Mouse (Mus musculus) intestine, embryonic 15.5 days (tissue): ENCODE data around the gene Fam168a. TPM values are rescaled to one million over a fixed set of nuclear protein-coding genes. Genes with fewer than 3 reads are reported as not detected.

ENCODE experiments used
- ATAC-seq: fragments of 200-750 bp; cut with Nextera tagmentation; 2 replicates; pipeline ENCODE4 v1.8.0; 2017; ENCODE audit warnings: moderate TSS enrichment, moderate library complexity
- H3K27ac ChIP-seq: fragments of 300-500 bp; sonication (generic); 2 replicates; pipeline ENCODE4 v1.5.1; 2015; ENCODE audit warnings: mild to moderate bottlenecking, inconsistent platforms
- H3K27me3 ChIP-seq: fragments of 300-500 bp; sonication (generic); replicated peaks from 2 replicates; pipeline ENCODE4 v1.6.1; 2015; ENCODE audit warnings: inconsistent platforms
- H3K36me3 ChIP-seq: fragments of 300-500 bp; sonication (generic); 2 replicates; pipeline ENCODE4 v1.6.1; 2015; ENCODE audit warnings: inconsistent platforms
- H3K4me1 ChIP-seq: fragments of 300-500 bp; sonication (generic); replicated peaks from 2 replicates; pipeline ENCODE4 v1.6.1; 2015; ENCODE audit warnings: inconsistent platforms
- H3K4me2 ChIP-seq: fragments of 300-500 bp; sonication (generic); replicated peaks from 2 replicates; pipeline ENCODE4 v1.6.1; 2015; ENCODE audit warnings: mild to moderate bottlenecking, inconsistent platforms
- H3K4me3 ChIP-seq: fragments of 300-500 bp; sonication (generic); replicated peaks from 2 replicates; pipeline ENCODE4 v1.5.1; 2015; ENCODE audit warnings: inconsistent platforms
- H3K9ac ChIP-seq: fragments of 300-500 bp; sonication (generic); 2 replicates; pipeline ENCODE4 v1.6.1; 2015; ENCODE audit warnings: inconsistent platforms
- H3K9me3 ChIP-seq: fragments of 300-500 bp; sonication (generic); 2 replicates; pipeline ENCODE4 v1.6.1; 2016; ENCODE audit warnings: inconsistent platforms
- WGBS: fragments of 180-500 bp; shearing (Covaris S2); methylation state at CpG from one replicate; pipeline ENCODE4 v1.1.7; 2015; 5-methylcytosine and 5-hydroxymethylcytosine counted together
- polyA plus RNA-seq: library from polyadenylated mRNA; unstranded; fragments of >200 nt; fragmentation: Nextera tagmentation; extraction: Ambion mirVana; gene quantifications from 2 replicates; pipeline ENCODE4 v1.2.1, GENCODE M21; 2015

Fam168a gene
- polyA plus RNA-seq, 1 experiment from 2014 or later = 25.1 TPM

DNA sequence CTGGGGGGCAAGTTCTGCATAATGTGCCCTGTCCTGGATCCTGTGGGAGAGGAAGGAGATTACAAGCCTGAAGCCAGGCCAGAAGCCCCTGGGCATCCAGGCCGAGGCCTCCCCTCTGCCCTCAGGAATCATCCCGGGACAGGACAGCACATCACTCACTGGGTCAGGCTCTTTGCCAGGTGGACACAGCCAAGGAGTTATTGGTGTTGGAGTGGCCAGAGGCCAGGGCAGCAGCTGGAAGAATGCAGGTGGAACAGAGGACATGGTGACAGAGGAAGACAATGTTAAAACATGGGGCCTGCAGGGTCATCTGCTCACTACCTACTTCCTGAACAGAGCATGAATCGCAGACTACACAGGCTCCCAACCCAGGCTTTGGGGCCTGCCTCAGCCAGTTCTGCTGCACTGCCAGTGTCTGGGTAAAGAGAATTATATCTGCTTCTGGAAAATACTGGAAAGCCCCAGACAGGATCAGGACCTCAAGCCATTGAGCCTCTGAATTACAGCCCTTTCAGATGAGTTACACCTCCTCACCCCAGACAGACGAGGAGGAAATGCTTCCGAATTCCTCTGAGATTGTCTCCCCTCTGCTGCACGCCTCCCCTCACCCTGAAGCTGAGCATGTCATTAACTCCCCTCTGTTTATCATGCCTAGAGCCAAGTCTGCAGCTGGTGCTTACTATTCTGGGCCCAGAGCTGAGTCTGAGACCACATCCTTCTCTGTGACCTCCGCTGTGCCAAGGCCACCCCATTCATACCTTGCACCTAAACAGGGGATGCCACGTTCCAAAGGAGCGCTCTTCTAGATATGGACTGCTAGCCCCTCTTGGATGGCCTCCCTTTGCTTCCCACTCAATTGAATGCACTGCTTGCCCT is 145.3 kb downstream of the Fam168a start:
- H3K4me3 ChIP-seq = no peak overlapping the region
- no peak overlapping the region for H3K9ac ChIP-seq
- ATAC-seq = no peak
- WGBS = 57% methylated on average over 9 of the region's 9 CpGs
- H3K4me2 ChIP-seq = no peak overlapping the region
- H3K36me3 ChIP-seq = no peaks in the 10 kb centered on the region
- no peaks in the 10 kb centered on the region for H3K27me3 ChIP-seq
- H3K27ac ChIP-seq = 0 out of 2 replicates have a peak overlapping the region, but pooled peaks have one; percentile 9
- H3K9me3 ChIP-seq = no peaks in the 10 kb centered on the region
- peaks cover 35% of the 10 kb centered on the region for H3K4me1 ChIP-seq

GRCm38 (mm10) chr7:100853396-100853795 is 147.0 kb downstream of the Fam168a start:
- no peaks in the 10 kb centered on the region for H3K27me3 ChIP-seq
- no peak for ATAC-seq
- H3K4me2 ChIP-seq = no peak overlapping the region
- H3K27ac ChIP-seq = no peak overlapping the region
- no peaks in the 10 kb centered on the region for H3K36me3 ChIP-seq
- peaks cover 35% of the 10 kb centered on the region for H3K4me1 ChIP-seq
- H3K9ac ChIP-seq = no peak overlapping the region
- no peak overlapping the region for H3K4me3 ChIP-seq
- 67% methylated on average over 3 of the region's 3 CpGs for WGBS
- H3K9me3 ChIP-seq = no peaks in the 10 kb centered on the region

- 59% methylated on average over 6 of the region's 6 CpGs for WGBS
- H3K36me3 ChIP-seq = no peaks in the 10 kb centered on the region
- H3K27me3 ChIP-seq = no peaks in the 10 kb centered on the region
- no peaks in the 10 kb centered on the region for H3K9me3 ChIP-seq
- H3K9ac ChIP-seq = no peak overlapping the region
- H3K4me1 ChIP-seq = peaks cover 35% of the 10 kb centered on the region
- H3K4me2 ChIP-seq = no peak overlapping the region
- H3K27ac ChIP-seq = no peak overlapping the region
- no peak overlapping the region for H3K4me3 ChIP-seq
- ATAC-seq = no peak
Measured at GRCm38 (mm10) chr7:100854137-100854814, 147.8 kb downstream of the Fam168a start.

GRCm38 (mm10) chr7:100854861-100855260 is 148.4 kb downstream of the Fam168a start:
- Histone ChIP-seq H3K4me3 (no peak overlapping the region), H3K4me2 (no peak overlapping the region), H3K36me3 (no peaks in the 10 kb centered on the region), H3K27me3 (no peaks in the 10 kb centered on the region), H3K4me1 (peaks cover 35% of the 10 kb centered on the region), H3K9ac (no peak overlapping the region), H3K9me3 (no peaks in the 10 kb centered on the region), H3K27ac (no peak overlapping the region)
- WGBS = 72% methylated on average over 5 of the region's 5 CpGs
- no peak for ATAC-seq

DNA sequence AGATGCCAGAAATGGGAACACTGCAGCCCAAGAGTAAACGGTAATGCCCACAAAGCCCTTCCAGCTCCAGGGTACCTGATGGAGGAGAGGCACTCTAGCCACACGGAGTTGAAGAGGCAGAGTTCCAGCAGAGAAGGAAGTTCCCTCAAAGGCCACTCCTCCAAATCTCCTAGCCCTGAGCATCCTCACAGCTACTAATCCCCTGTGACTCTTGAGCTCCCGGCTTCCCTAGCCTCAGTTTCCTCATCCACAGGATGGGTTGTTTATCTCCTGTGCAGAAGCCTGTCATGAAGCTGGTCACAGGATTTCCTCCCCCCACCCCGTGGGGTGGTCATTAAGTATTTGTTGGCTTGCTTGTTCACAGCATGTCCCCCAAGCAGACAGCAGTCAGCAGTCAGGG is 148.9 kb downstream of the Fam168a start:
- H3K9ac ChIP-seq = no peak overlapping the region
- no peak for ATAC-seq
- 48% methylated on average over 4 of the region's 4 CpGs for WGBS
- H3K27ac ChIP-seq = no peak overlapping the region
- H3K4me1 ChIP-seq = peaks cover 35% of the 10 kb centered on the region
- H3K9me3 ChIP-seq = no peaks in the 10 kb centered on the region
- 0 out of 2 replicates have a peak overlapping the region, but pooled peaks have one; percentile 9 for H3K4me2 ChIP-seq
- no peaks in the 10 kb centered on the region for H3K36me3 ChIP-seq
- H3K27me3 ChIP-seq = no peaks in the 10 kb centered on the region
- H3K4me3 ChIP-seq = no peak overlapping the region

GRCm38 (mm10) chr7:100855795-100856573 is 149.5 kb downstream of the Fam168a start:
- no peaks in the 10 kb centered on the region for H3K27me3 ChIP-seq
- H3K27ac ChIP-seq = no peak overlapping the region
- no peak overlapping the region for H3K4me3 ChIP-seq
- H3K9ac ChIP-seq = no peak overlapping the region
- no peak for ATAC-seq
- no peaks in the 10 kb centered on the region for H3K36me3 ChIP-seq
- 59% methylated on average over 5 of the region's 5 CpGs for WGBS
- H3K4me2 ChIP-seq = no peak overlapping the region
- no peaks in the 10 kb centered on the region for H3K9me3 ChIP-seq
- peaks cover 35% of the 10 kb centered on the region for H3K4me1 ChIP-seq

GRCm38 (mm10) chr7:100860450-100860849 is 154.0 kb downstream of the Fam168a start:
- 77% methylated on average over 3 of the region's 3 CpGs for WGBS
- Histone ChIP-seq H3K27ac (no peak overlapping the region), H3K9ac (no peak overlapping the region), H3K27me3 (no peaks in the 10 kb centered on the region), H3K4me2 (no peak overlapping the region), H3K4me1 (peaks cover 12% of the 10 kb centered on the region), H3K4me3 (no peak overlapping the region), H3K36me3 (no peaks in the 10 kb centered on the region), H3K9me3 (no peaks in the 10 kb centered on the region)
- no peak for ATAC-seq

GRCm38 (mm10) chr7:100861209-100861608 is 154.8 kb downstream of the Fam168a start:
- Histone ChIP-seq H3K4me3 (no peak overlapping the region), H3K4me2 (no peak overlapping the region), H3K27me3 (no peaks in the 10 kb centered on the region), H3K4me1 (peaks cover 4% of the 10 kb centered on the region; the same call in 1 of the 2 replicates), H3K9me3 (no peaks in the 10 kb centered on the region), H3K27ac (no peak overlapping the region), H3K9ac (no peak overlapping the region), H3K36me3 (no peaks in the 10 kb centered on the region)
- 88% methylated on average over 5 of the region's 5 CpGs for WGBS
- no peak for ATAC-seq

GRCm38 (mm10) chr7:100862353-100862752 is 155.9 kb downstream of the Fam168a start:
- ATAC-seq = peak; percentile 5; the same call in 1 of the 2 replicates
- no peaks in the 10 kb centered on the region for H3K9me3 ChIP-seq
- peak overlapping the region; percentile 74; the same call in 1 of the 2 replicates for H3K27ac ChIP-seq
- peak overlapping the region; percentile 98 for H3K4me2 ChIP-seq
- 16% methylated on average over 4 of the region's 4 CpGs for WGBS
- no peaks in the 10 kb centered on the region for H3K27me3 ChIP-seq
- H3K4me1 ChIP-seq = peaks cover 2% of the 10 kb centered on the region; the same call in 1 of the 2 replicates
- H3K4me3 ChIP-seq = peak overlapping the region; percentile 76
- peak overlapping the region; percentile 71 for H3K9ac ChIP-seq
- H3K36me3 ChIP-seq = no peaks in the 10 kb centered on the region

- Histone ChIP-seq H3K4me2 (peak within 1 kb of the TSS; percentile 98), H3K27me3 (no peaks in the 10 kb centered on the region), H3K4me1 (peaks cover 2% of the 10 kb centered on the region; the same call in 1 of the 2 replicates), H3K4me3 (peak within 1 kb of the TSS; percentile 76), H3K27ac (peak within 1 kb of the TSS; percentile 74), H3K36me3 (no peaks in the 10 kb centered on the region), H3K9ac (peak within 1 kb of the TSS; percentile 71), H3K9me3 (no peaks in the 10 kb centered on the region)
- ATAC-seq = peak; percentile 95
- WGBS = under 1% methylated on average over 90 of the region's 91 CpGs
Measured at GRCm38 (mm10) chr7:100862828-100863638, 156.6 kb downstream of the Fam168a start, which contains the start of gene Relt. Gene Relt (minus strand): TSS chr7:100863446.

GRCm38 (mm10) chr7:100866675-100867074 is 160.2 kb downstream of the Fam168a start:
- ATAC-seq = no peak
- Histone ChIP-seq H3K9me3 (no peaks in the 10 kb centered on the region), H3K9ac (no peak overlapping the region), H3K27ac (no peak overlapping the region), H3K4me3 (no peak overlapping the region), H3K27me3 (no peaks in the 10 kb centered on the region), H3K36me3 (no peaks in the 10 kb centered on the region), H3K4me1 (peaks cover 2% of the 10 kb centered on the region; the same call in 1 of the 2 replicates), H3K4me2 (no peak overlapping the region)
- WGBS = 4% methylated on average over 3 of the region's 3 CpGs
